Mouse (Mus musculus): ENCODE measurements around the gene Sppl3. TPM values are rescaled to one million over a fixed set of nuclear protein-coding genes. Genes with fewer than 3 reads are reported as not detected.
"Not testable (repeated sequence)": the region's sequence is repeated elsewhere in the genome, so short reads cannot be mapped to it uniquely, and the experiment has no call there.

The Sppl3 gene
- polyA plus RNA-seq, 1 experiment from 2014 or later: 11.2 TPM

GRCm38 (mm10) chr5:115099530-115099929 lies 88.6 kb downstream of the Sppl3 start:
- DNase-seq (ENCODE audit: low spot score): no peak
- H3K36me3 ChIP-seq: peaks cover 96% of the 10 kb centered on the region
- H3K27ac ChIP-seq: no peak overlapping the region
- no peak overlapping the region for H3K4me3 ChIP-seq
- H3K27me3 ChIP-seq (ENCODE audit: insufficient read depth, poor library complexity, severe bottlenecking): no peaks in the 10 kb centered on the region
- H3K9me3 ChIP-seq: no peaks in the 10 kb centered on the region
- WGBS: 84% methylated on average over 5 of the region's 5 CpGs
- no peaks in the 10 kb centered on the region for H3K4me1 ChIP-seq (replicated peaks)

- no peak overlapping the region for H3K4me3 ChIP-seq
- H3K36me3 ChIP-seq: peaks cover 96% of the 10 kb centered on the region
- no peaks in the 10 kb centered on the region for H3K4me1 ChIP-seq (replicated peaks)
- no peaks in the 10 kb centered on the region for H3K27me3 ChIP-seq (ENCODE audit: insufficient read depth, poor library complexity, severe bottlenecking)
- no peaks in the 10 kb centered on the region for H3K9me3 ChIP-seq
- WGBS: 91% methylated on average over 9 of the region's 9 CpGs
- H3K27ac ChIP-seq: no peak overlapping the region
- no peak for DNase-seq (ENCODE audit: low spot score)
These were observed 89.1 kb downstream of the Sppl3 start for GRCm38 (mm10) chr5:115099991-115100390.

- Histone ChIP-seq H3K27me3 (ENCODE audit: insufficient read depth, poor library complexity, severe bottlenecking) (no peaks in the 10 kb centered on the region), H3K4me3 (no peak overlapping the region), H3K4me1 (replicated peaks) (no peaks in the 10 kb centered on the region), H3K27ac (no peak overlapping the region), H3K36me3 (peaks cover 92% of the 10 kb centered on the region), H3K9me3 (no peaks in the 10 kb centered on the region)
- WGBS: 88% methylated on average over 6 of the region's 6 CpGs
- no peak for DNase-seq (ENCODE audit: low spot score)
These were observed 89.5 kb downstream of the Sppl3 start for GRCm38 (mm10) chr5:115100473-115100872.

GRCm38 (mm10) chr5:115102231-115102630 lies 91.3 kb downstream of the Sppl3 start:
- no peak overlapping the region for H3K27ac ChIP-seq
- DNase-seq (ENCODE audit: low spot score): no peak
- WGBS: 88% methylated on average over 2 of the region's 2 CpGs
- no peaks in the 10 kb centered on the region for H3K9me3 ChIP-seq
- H3K4me3 ChIP-seq: no peak overlapping the region
- peaks cover 81% of the 10 kb centered on the region for H3K36me3 ChIP-seq
- H3K4me1 ChIP-seq (replicated peaks): no peaks in the 10 kb centered on the region
- no peaks in the 10 kb centered on the region for H3K27me3 ChIP-seq (ENCODE audit: insufficient read depth, poor library complexity, severe bottlenecking)

- not testable (repeated sequence) for DNase-seq (ENCODE audit: low spot score); H3K27ac ChIP-seq; H3K4me1 ChIP-seq (replicated peaks); H3K27me3 ChIP-seq (ENCODE audit: insufficient read depth, poor library complexity, severe bottlenecking); H3K9me3 ChIP-seq; H3K4me3 ChIP-seq
- peaks cover 77% of the 10 kb centered on the region for H3K36me3 ChIP-seq
- WGBS: 96% methylated on average over 23 of the region's 23 CpGs
These were observed 92.3 kb downstream of the Sppl3 start for GRCm38 (mm10) chr5:115103253-115103652.

- peaks cover 78% of the 10 kb centered on the region for H3K36me3 ChIP-seq
- no peak for DNase-seq (ENCODE audit: low spot score)
- no peaks in the 10 kb centered on the region for H3K27me3 ChIP-seq (ENCODE audit: insufficient read depth, poor library complexity, severe bottlenecking)
- no peak overlapping the region for H3K4me3 ChIP-seq
- H3K9me3 ChIP-seq: no peaks in the 10 kb centered on the region
- H3K27ac ChIP-seq: peak overlapping the region; percentile 66
- peaks cover 28% of the 10 kb centered on the region for H3K4me1 ChIP-seq (replicated peaks)
- WGBS: 92% methylated on average over 8 of the region's 8 CpGs
These were observed 100.2 kb downstream of the Sppl3 start for GRCm38 (mm10) chr5:115111156-115111555.

GRCm38 (mm10) chr5:115113244-115113643 lies 102.3 kb downstream of the Sppl3 start:
- no peak for DNase-seq (ENCODE audit: low spot score)
- Histone ChIP-seq H3K27me3 (ENCODE audit: insufficient read depth, poor library complexity, severe bottlenecking) (no peaks in the 10 kb centered on the region), H3K4me1 (replicated peaks) (peaks cover 29% of the 10 kb centered on the region), H3K9me3 (no peaks in the 10 kb centered on the region), H3K36me3 (peaks cover 84% of the 10 kb centered on the region), H3K27ac (no peak overlapping the region), H3K4me3 (no peak overlapping the region)
- whole genome bisulfite sequencing: 95% methylated on average over 12 of the region's 12 CpGs

GRCm38 (mm10) chr5:115114501-115114900 lies 103.6 kb downstream of the Sppl3 start:
- WGBS: 95% methylated on average over 8 of the region's 8 CpGs
- H3K9me3 ChIP-seq: no peaks in the 10 kb centered on the region
- H3K36me3 ChIP-seq: peaks cover 83% of the 10 kb centered on the region

GRCm38 (mm10) chr5:115116426-115116825 lies 105.5 kb downstream of the Sppl3 start:
- Histone ChIP-seq H3K27ac (no peak overlapping the region), H3K9me3 (no peaks in the 10 kb centered on the region), H3K4me1 (replicated peaks) (peaks cover 23% of the 10 kb centered on the region), H3K4me3 (no peak overlapping the region), H3K27me3 (ENCODE audit: insufficient read depth, poor library complexity, severe bottlenecking) (no peaks in the 10 kb centered on the region), H3K36me3 (peaks cover 63% of the 10 kb centered on the region)
- DNase-seq (ENCODE audit: low spot score): no peak
- 91% methylated on average over 3 of the region's 3 CpGs for WGBS

More at GRCm38 (mm10) chr5:115114501-115114900, 103.6 kb downstream of the Sppl3 start:
- DNase-seq (ENCODE audit: low spot score): no peak
- peaks cover 41% of the 10 kb centered on the region for H3K4me1 ChIP-seq (replicated peaks)
- H3K27ac ChIP-seq: no peak overlapping the region
- H3K27me3 ChIP-seq (ENCODE audit: insufficient read depth, poor library complexity, severe bottlenecking): no peaks in the 10 kb centered on the region
- H3K4me3 ChIP-seq: no peak overlapping the region

- Histone ChIP-seq H3K9me3 (no peaks in the 10 kb centered on the region), H3K4me3 (no peak overlapping the region), H3K36me3 (peaks cover 57% of the 10 kb centered on the region), H3K27ac (no peak overlapping the region), H3K27me3 (ENCODE audit: insufficient read depth, poor library complexity, severe bottlenecking) (no peaks in the 10 kb centered on the region), H3K4me1 (replicated peaks) (peaks cover 15% of the 10 kb centered on the region)
- no peak for DNase-seq (ENCODE audit: low spot score)
- 97% methylated on average over 13 of the region's 13 CpGs for WGBS
These were observed 106.5 kb downstream of the Sppl3 start for GRCm38 (mm10) chr5:115117467-115117866.

- peak; percentile 89 for DNase-seq (ENCODE audit: low spot score)
- H3K27ac ChIP-seq: peak within 1 kb of the TSS; percentile 93
- H3K4me3 ChIP-seq: peak within 1 kb of the TSS; percentile 75
- peaks cover 57% of the 10 kb centered on the region for H3K36me3 ChIP-seq
- WGBS: under 1% methylated on average over 39 of the region's 39 CpGs
- H3K4me1 ChIP-seq (replicated peaks): peaks cover 15% of the 10 kb centered on the region
- H3K9me3 ChIP-seq: no peaks in the 10 kb centered on the region
- no peaks in the 10 kb centered on the region for H3K27me3 ChIP-seq (ENCODE audit: insufficient read depth, poor library complexity, severe bottlenecking)
These were observed 108.1 kb downstream of the Sppl3 start, which contains the start of gene Acads for GRCm38 (mm10) chr5:115118961-115119570. Gene Acads (minus strand): TSS chr5:115119346.

GRCm38 (mm10) chr5:115120978-115121377 lies 110.0 kb downstream of the Sppl3 start:
- Histone ChIP-seq H3K27me3 (ENCODE audit: insufficient read depth, poor library complexity, severe bottlenecking) (no peaks in the 10 kb centered on the region), H3K27ac (no peak overlapping the region), H3K9me3 (no peaks in the 10 kb centered on the region), H3K4me1 (replicated peaks) (peaks cover 23% of the 10 kb centered on the region), H3K36me3 (peaks cover 58% of the 10 kb centered on the region), H3K4me3 (no peak overlapping the region)
- 83% methylated on average over 5 of the region's 5 CpGs for WGBS
- no peak for DNase-seq (ENCODE audit: low spot score)

GRCm38 (mm10) chr5:115124690-115125089 lies 113.8 kb downstream of the Sppl3 start:
- H3K4me3 ChIP-seq: no peak overlapping the region
- peaks cover 8% of the 10 kb centered on the region; the same call in 1 of the 2 replicates for H3K4me1 ChIP-seq (replicated peaks)
- H3K27me3 ChIP-seq (ENCODE audit: insufficient read depth, poor library complexity, severe bottlenecking): no peaks in the 10 kb centered on the region
- DNase-seq (ENCODE audit: low spot score): no peak
- H3K27ac ChIP-seq: no peak overlapping the region
- H3K9me3 ChIP-seq: no peaks in the 10 kb centered on the region
- peaks cover 76% of the 10 kb centered on the region for H3K36me3 ChIP-seq
- WGBS: 94% methylated on average over 6 of the region's 6 CpGs

Measured in hindbrain, embryonic 10.5 days (tissue).